Mouse (Mus musculus): ENCODE measurements around the gene Ano5. TPM values are rescaled to one million over a fixed set of nuclear protein-coding genes. Genes with fewer than 3 reads are reported as not detected.

The Ano5 gene
- total and polyA plus RNA-seq, 3 experiments: 0.11 TPM; not detected in 2

DNA sequence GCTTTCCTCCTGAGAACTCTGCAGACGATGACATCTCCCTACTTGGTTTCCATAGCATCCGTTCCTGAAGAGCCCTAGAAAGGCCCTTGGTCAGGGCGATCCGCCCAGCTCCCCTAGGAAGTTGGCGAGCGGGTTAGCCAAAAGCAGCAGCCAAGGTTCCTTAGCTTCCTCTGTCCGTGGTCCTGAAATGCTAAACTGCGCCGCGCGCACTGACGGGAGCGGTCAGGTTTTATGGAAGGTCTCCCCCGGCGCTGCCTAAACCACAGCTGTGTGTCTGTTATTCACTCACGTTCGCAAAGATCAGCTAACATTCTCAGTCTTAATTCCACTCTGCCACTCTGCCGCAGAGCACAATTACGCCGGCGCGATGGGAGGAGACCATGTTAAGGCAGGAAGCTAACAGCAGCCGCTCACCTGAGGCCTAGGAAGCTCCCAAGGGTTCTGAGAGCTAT lies 110.9 kb downstream of the Ano5 start, which contains the start of gene Slc17a6:
Slc17a6 (plus strand) TSS at position 313 of the 452 bp plus-strand sequence.
- H3K4me3 ChIP-seq (ENCODE audit: low read depth, low read length): no peak within 1 kb of the TSS
- no peaks in the 10 kb centered on the region for H3K4me1 ChIP-seq (ENCODE audit: insufficient read depth, low read depth, low read length)
- TF ChIP-seq POLR2AphosphoS5 (IDR thresholded peaks at IDR 0.05; ENCODE audit: insufficient replicate concordance, low read depth, low read length) (no peak), TAL1 (conservative IDR thresholded peaks at IDR 0.05; ENCODE audit: low read depth, low read length) (no peak), GATA2 (IDR thresholded peaks at IDR 0.05; ENCODE audit: borderline replicate concordance, low read depth, low read length) (no peak), CTCF (IDR thresholded peaks at IDR 0.05; ENCODE audit: low read depth, low read length) (no peak), GATA1 (IDR thresholded peaks at IDR 0.05; ENCODE audit: borderline replicate concordance, low read length) (no peak)
- peak; percentile 3 for DNase-seq (ENCODE audit: low spot score)
- no peak for ATAC-seq (ENCODE audit: extremely low read depth, insufficient number of reproducible peaks, low FRiP score, poor library complexity, severe bottlenecking)
- H3K27me3 ChIP-seq (ENCODE audit: insufficient read depth, low read length): peaks cover 5% of the 10 kb centered on the region; the same call in 1 of the 2 replicates
- H3K9me3 ChIP-seq (replicated peaks): peaks cover 7% of the 10 kb centered on the region
- H3K36me3 ChIP-seq (replicated peaks): no peaks in the 10 kb centered on the region

DNA sequence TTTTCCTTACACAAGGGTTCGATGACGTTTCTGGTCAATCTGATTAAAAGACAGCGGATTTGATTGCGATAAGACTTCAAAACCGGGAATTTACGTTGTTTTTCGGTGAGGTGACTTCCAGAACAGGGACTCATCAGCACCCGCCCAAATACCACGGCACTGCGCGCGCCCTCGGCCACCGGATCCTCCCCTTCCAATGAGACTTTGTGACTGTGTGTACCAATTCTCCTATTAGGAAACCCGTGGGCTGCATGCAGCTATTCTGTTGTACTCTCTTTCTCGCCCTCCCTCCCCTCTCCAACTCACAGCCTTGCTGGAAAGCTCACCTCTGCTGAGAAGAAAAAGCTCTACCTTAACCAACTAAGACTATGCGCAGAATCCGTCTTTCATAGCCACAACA lies 111.4 kb downstream of the Ano5 start:
- H3K36me3 ChIP-seq (replicated peaks): no peaks in the 10 kb centered on the region
- no peak overlapping the region for H3K4me3 ChIP-seq (ENCODE audit: low read depth, low read length)
- ATAC-seq (ENCODE audit: extremely low read depth, insufficient number of reproducible peaks, low FRiP score, poor library complexity, severe bottlenecking) (no peak), DNase-seq (ENCODE audit: low spot score) (no peak)
- TF ChIP-seq TAL1 (conservative IDR thresholded peaks at IDR 0.05; ENCODE audit: low read depth, low read length) (no peak), CTCF (IDR thresholded peaks at IDR 0.05; ENCODE audit: low read depth, low read length) (no peak), GATA2 (IDR thresholded peaks at IDR 0.05; ENCODE audit: borderline replicate concordance, low read depth, low read length) (no peak), GATA1 (IDR thresholded peaks at IDR 0.05; ENCODE audit: borderline replicate concordance, low read length) (no peak), POLR2AphosphoS5 (IDR thresholded peaks at IDR 0.05; ENCODE audit: insufficient replicate concordance, low read depth, low read length) (no peak)
- peaks cover 10% of the 10 kb centered on the region for H3K9me3 ChIP-seq (replicated peaks)
- H3K27me3 ChIP-seq (ENCODE audit: insufficient read depth, low read length): peaks cover 6% of the 10 kb centered on the region; the same call in 1 of the 2 replicates
- H3K4me1 ChIP-seq (ENCODE audit: insufficient read depth, low read depth, low read length): no peaks in the 10 kb centered on the region

DNA sequence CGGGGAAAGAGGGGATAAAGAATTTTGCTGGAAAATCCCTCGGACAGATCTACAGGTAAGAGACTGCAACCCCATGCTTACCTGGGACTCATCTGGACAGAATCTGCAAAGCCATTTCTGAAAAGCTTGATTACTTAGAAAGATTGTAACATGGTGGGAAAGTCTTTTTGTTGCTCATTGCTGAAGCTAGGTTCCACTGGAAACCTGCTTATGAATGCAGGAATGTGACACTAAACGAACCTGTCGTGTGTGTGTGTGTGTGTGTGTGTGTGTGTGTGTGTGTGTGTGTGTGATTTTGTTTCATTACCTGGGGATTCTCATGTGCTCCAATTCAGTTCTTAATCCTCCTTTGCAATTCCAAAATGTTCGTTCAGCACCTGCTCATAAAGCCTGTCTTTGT lies 111.8 kb downstream of the Ano5 start:
- Histone ChIP-seq H3K36me3 (replicated peaks) (no peaks in the 10 kb centered on the region), H3K9me3 (replicated peaks) (peaks cover 13% of the 10 kb centered on the region), H3K4me3 (ENCODE audit: low read depth, low read length) (no peak overlapping the region), H3K4me1 (ENCODE audit: insufficient read depth, low read depth, low read length) (no peaks in the 10 kb centered on the region), H3K27me3 (ENCODE audit: insufficient read depth, low read length) (peaks cover 8% of the 10 kb centered on the region; the same call in 1 of the 2 replicates)
- no peak for TF ChIP-seq TAL1 (conservative IDR thresholded peaks at IDR 0.05; ENCODE audit: low read depth, low read length)
- no peak for TF ChIP-seq GATA2 (IDR thresholded peaks at IDR 0.05; ENCODE audit: borderline replicate concordance, low read depth, low read length)
- TF ChIP-seq GATA1 (IDR thresholded peaks at IDR 0.05; ENCODE audit: borderline replicate concordance, low read length): no peak
- no peak for TF ChIP-seq CTCF (IDR thresholded peaks at IDR 0.05; ENCODE audit: low read depth, low read length)
- TF ChIP-seq POLR2AphosphoS5 (IDR thresholded peaks at IDR 0.05; ENCODE audit: insufficient replicate concordance, low read depth, low read length): no peak
- ATAC-seq (ENCODE audit: extremely low read depth, insufficient number of reproducible peaks, low FRiP score, poor library complexity, severe bottlenecking) (no peak), DNase-seq (ENCODE audit: low spot score) (no peak)

DNA sequence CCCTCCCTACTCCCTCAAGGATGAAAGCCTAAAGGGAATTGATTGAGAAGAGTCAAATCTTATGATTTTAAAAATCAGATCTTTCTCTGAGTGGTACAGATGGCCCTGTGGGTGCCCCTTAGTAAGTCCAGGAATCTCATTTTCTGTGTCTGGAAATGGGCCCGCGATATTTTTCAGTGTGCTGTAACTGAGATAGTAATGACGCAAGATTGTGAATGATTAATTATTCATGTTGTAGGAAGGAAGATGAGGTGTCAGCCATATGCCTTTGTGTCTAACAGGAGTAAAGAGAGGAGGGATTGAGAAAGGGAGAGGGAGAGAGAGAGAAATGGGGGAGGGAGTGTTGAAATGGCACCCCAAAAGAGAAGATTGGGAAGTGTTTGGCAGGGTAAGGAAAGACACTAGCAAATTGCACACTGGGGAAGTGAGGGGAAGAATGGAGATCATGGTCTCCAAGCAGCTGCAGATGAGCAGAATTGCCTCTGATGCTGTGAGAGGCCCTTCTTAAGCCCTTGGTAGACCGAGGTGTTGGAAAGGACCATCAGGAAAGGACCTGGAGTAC lies 113.6 kb downstream of the Ano5 start:
- no peak for DNase-seq (ENCODE audit: low spot score)
- Histone ChIP-seq H3K9me3 (replicated peaks) (peaks cover 13% of the 10 kb centered on the region), H3K4me3 (ENCODE audit: low read depth, low read length) (no peak overlapping the region), H3K4me1 (ENCODE audit: insufficient read depth, low read depth, low read length) (no peaks in the 10 kb centered on the region), H3K36me3 (replicated peaks) (no peaks in the 10 kb centered on the region), H3K27me3 (ENCODE audit: insufficient read depth, low read length) (peaks cover 8% of the 10 kb centered on the region; the same call in 1 of the 2 replicates)
- TF ChIP-seq CTCF (IDR thresholded peaks at IDR 0.05; ENCODE audit: low read depth, low read length) (no peak), TAL1 (conservative IDR thresholded peaks at IDR 0.05; ENCODE audit: low read depth, low read length) (no peak), POLR2AphosphoS5 (IDR thresholded peaks at IDR 0.05; ENCODE audit: insufficient replicate concordance, low read depth, low read length) (no peak), GATA1 (IDR thresholded peaks at IDR 0.05; ENCODE audit: borderline replicate concordance, low read length) (no peak), GATA2 (IDR thresholded peaks at IDR 0.05; ENCODE audit: borderline replicate concordance, low read depth, low read length) (no peak)
- no peak for ATAC-seq (ENCODE audit: extremely low read depth, insufficient number of reproducible peaks, low FRiP score, poor library complexity, severe bottlenecking)

DNA sequence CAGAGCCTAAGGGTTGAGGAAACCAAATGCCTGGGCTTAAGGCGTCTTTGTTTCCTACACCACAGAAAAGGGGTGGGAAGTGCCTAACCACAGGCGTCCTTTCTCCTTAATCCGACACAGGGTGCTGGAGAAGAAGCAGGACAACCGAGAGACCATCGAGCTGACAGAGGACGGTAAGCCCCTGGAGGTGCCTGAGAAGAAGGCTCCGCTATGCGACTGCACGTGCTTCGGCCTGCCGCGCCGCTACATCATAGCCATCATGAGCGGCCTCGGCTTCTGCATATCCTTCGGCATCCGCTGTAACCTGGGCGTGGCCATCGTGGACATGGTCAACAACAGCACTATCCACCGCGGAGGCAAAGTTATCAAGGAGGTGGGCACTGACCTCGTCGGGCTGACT lies 114.3 kb downstream of the Ano5 start:
- Histone ChIP-seq H3K9me3 (replicated peaks) (peaks cover 13% of the 10 kb centered on the region), H3K36me3 (replicated peaks) (no peaks in the 10 kb centered on the region), H3K4me1 (ENCODE audit: insufficient read depth, low read depth, low read length) (no peaks in the 10 kb centered on the region), H3K27me3 (ENCODE audit: insufficient read depth, low read length) (peaks cover 8% of the 10 kb centered on the region; the same call in 1 of the 2 replicates), H3K4me3 (ENCODE audit: low read depth, low read length) (no peak overlapping the region)
- DNase-seq (ENCODE audit: low spot score) (no peak), ATAC-seq (ENCODE audit: extremely low read depth, insufficient number of reproducible peaks, low FRiP score, poor library complexity, severe bottlenecking) (no peak)
- TF ChIP-seq GATA1 (IDR thresholded peaks at IDR 0.05; ENCODE audit: borderline replicate concordance, low read length) (no peak), TAL1 (conservative IDR thresholded peaks at IDR 0.05; ENCODE audit: low read depth, low read length) (no peak), CTCF (IDR thresholded peaks at IDR 0.05; ENCODE audit: low read depth, low read length) (no peak), GATA2 (IDR thresholded peaks at IDR 0.05; ENCODE audit: borderline replicate concordance, low read depth, low read length) (no peak), POLR2AphosphoS5 (IDR thresholded peaks at IDR 0.05; ENCODE audit: insufficient replicate concordance, low read depth, low read length) (no peak)

DNA sequence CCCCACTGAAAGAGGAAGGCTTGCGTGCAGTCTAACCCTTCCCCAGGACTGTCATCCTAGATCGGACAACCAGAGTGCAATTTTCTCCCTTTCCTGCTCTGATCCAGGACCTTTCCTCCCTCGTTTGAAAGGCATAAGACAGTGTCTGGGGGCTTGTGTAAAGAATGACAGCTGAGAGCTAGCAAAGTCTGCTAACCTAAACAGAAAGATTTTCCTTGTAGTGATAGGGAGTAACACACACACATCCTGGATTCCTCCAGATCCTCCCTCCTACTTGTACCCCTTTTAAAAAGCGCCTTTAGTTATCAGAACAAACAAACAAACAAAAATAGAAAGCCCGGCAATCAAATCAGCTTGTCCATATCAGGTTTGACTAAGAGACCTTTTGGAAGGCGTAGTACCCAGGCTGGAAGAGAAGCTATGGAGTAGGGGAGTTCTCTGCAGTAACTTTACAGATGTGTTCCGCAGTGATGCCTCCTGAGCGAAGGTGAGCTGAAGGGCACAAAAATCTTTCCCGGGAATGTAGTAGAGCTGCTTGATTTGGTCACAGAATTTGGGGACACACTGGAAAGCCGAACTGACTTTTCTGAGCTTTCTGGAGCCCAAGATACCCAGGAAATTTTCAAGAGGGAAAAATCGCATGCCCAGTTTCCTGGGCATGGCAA lies 114.9 kb downstream of the Ano5 start:
- Histone ChIP-seq H3K27me3 (ENCODE audit: insufficient read depth, low read length) (peaks cover 8% of the 10 kb centered on the region; the same call in 1 of the 2 replicates), H3K36me3 (replicated peaks) (no peaks in the 10 kb centered on the region), H3K4me1 (ENCODE audit: insufficient read depth, low read depth, low read length) (no peaks in the 10 kb centered on the region), H3K9me3 (replicated peaks) (peaks cover 13% of the 10 kb centered on the region), H3K4me3 (ENCODE audit: low read depth, low read length) (no peak overlapping the region)
- ATAC-seq (ENCODE audit: extremely low read depth, insufficient number of reproducible peaks, low FRiP score, poor library complexity, severe bottlenecking) (no peak), DNase-seq (ENCODE audit: low spot score) (no peak)
- no peak for TF ChIP-seq POLR2AphosphoS5 (IDR thresholded peaks at IDR 0.05; ENCODE audit: insufficient replicate concordance, low read depth, low read length)
- no peak for TF ChIP-seq TAL1 (conservative IDR thresholded peaks at IDR 0.05; ENCODE audit: low read depth, low read length)
- no peak for TF ChIP-seq GATA2 (IDR thresholded peaks at IDR 0.05; ENCODE audit: borderline replicate concordance, low read depth, low read length)
- TF ChIP-seq GATA1 (IDR thresholded peaks at IDR 0.05; ENCODE audit: borderline replicate concordance, low read length): no peak
